Mouse (Mus musculus): ENCODE data around the gene Adamts13. TPM values are rescaled to one million over a fixed set of nuclear protein-coding genes. Genes with fewer than 3 reads are reported as not detected.

Gene Adamts13
- polyA plus RNA-seq, 1 experiment from 2014 or later, result not detected

- no peak overlapping the region for H3K9ac ChIP-seq
- no peak for ATAC-seq (ENCODE audit: low FRiP score)
- WGBS, result 86% methylated on average over 5 of the region's 5 CpGs
Measured at GRCm38 (mm10) chr2:26984640-26985039, 11.4 kb downstream of the Adamts13 start.

GRCm38 (mm10) chr2:26993936-26994335 is 20.7 kb downstream of the Adamts13 start:
- Histone ChIP-seq H3K9ac (no peak overlapping the region), H3K9me3 (no peaks in the 10 kb centered on the region), H3K27me3 (no peaks in the 10 kb centered on the region), H3K36me3 (replicated peaks) (no peaks in the 10 kb centered on the region), H3K4me1 (no peaks in the 10 kb centered on the region), H3K27ac (no peak overlapping the region), H3K4me2 (no peak overlapping the region), H3K4me3 (replicated peaks) (no peak overlapping the region)
- WGBS, result 84% methylated on average over 3 of the region's 3 CpGs
- no peak for ATAC-seq (ENCODE audit: low FRiP score)

More at GRCm38 (mm10) chr2:26984640-26985039, 11.4 kb downstream of the Adamts13 start:
- Histone ChIP-seq H3K27me3 (0 out of 2 replicates have a peak, but pooled peaks cover 3% of the 10 kb centered on the region), H3K9me3 (no peaks in the 10 kb centered on the region), H3K4me3 (replicated peaks) (no peak overlapping the region), H3K27ac (no peak overlapping the region), H3K4me1 (no peaks in the 10 kb centered on the region), H3K36me3 (replicated peaks) (no peaks in the 10 kb centered on the region), H3K4me2 (no peak overlapping the region)

GRCm38 (mm10) chr2:26997498-26997897 is 24.3 kb downstream of the Adamts13 start:
- no peak overlapping the region for H3K27ac ChIP-seq
- H3K4me3 ChIP-seq (replicated peaks), result no peak overlapping the region
- H3K9me3 ChIP-seq, result no peaks in the 10 kb centered on the region
- H3K9ac ChIP-seq, result no peak overlapping the region
- H3K36me3 ChIP-seq (replicated peaks), result no peaks in the 10 kb centered on the region
- H3K4me1 ChIP-seq, result no peaks in the 10 kb centered on the region
- H3K4me2 ChIP-seq, result no peak overlapping the region
- ATAC-seq (ENCODE audit: low FRiP score), result no peak
- WGBS, result 85% methylated on average over 1 of the region's 1 CpGs
- H3K27me3 ChIP-seq, result no peaks in the 10 kb centered on the region

- H3K27ac ChIP-seq, result no peak overlapping the region
- H3K36me3 ChIP-seq (replicated peaks), result no peaks in the 10 kb centered on the region
- H3K9ac ChIP-seq, result no peak overlapping the region
- no peaks in the 10 kb centered on the region for H3K9me3 ChIP-seq
- WGBS, result 94% methylated on average over 7 of the region's 7 CpGs
- no peak overlapping the region for H3K4me3 ChIP-seq (replicated peaks)
- no peaks in the 10 kb centered on the region for H3K27me3 ChIP-seq
- no peaks in the 10 kb centered on the region for H3K4me1 ChIP-seq
- no peak for ATAC-seq (ENCODE audit: low FRiP score)
- no peak overlapping the region for H3K4me2 ChIP-seq
Measured at GRCm38 (mm10) chr2:26997993-26998392, 24.8 kb downstream of the Adamts13 start.

- no peak overlapping the region for H3K4me3 ChIP-seq (replicated peaks)
- H3K9ac ChIP-seq, result no peak overlapping the region
- no peaks in the 10 kb centered on the region for H3K9me3 ChIP-seq
- no peaks in the 10 kb centered on the region for H3K36me3 ChIP-seq (replicated peaks)
- 0 out of 2 replicates have a peak, but pooled peaks cover 3% of the 10 kb centered on the region for H3K27me3 ChIP-seq
- H3K27ac ChIP-seq, result no peak overlapping the region
- WGBS, result 70% methylated on average over 4 of the region's 4 CpGs
- H3K4me2 ChIP-seq, result no peak overlapping the region
- peaks cover 17% of the 10 kb centered on the region for H3K4me1 ChIP-seq
- ATAC-seq (ENCODE audit: low FRiP score), result no peak
Measured at GRCm38 (mm10) chr2:27006255-27006654, 33.0 kb downstream of the Adamts13 start.

- Histone ChIP-seq H3K9ac (no peak overlapping the region), H3K4me2 (no peak overlapping the region), H3K36me3 (replicated peaks) (no peaks in the 10 kb centered on the region), H3K9me3 (no peaks in the 10 kb centered on the region), H3K4me3 (replicated peaks) (no peak overlapping the region), H3K27ac (no peak overlapping the region), H3K27me3 (0 out of 2 replicates have a peak, but pooled peaks cover 3% of the 10 kb centered on the region), H3K4me1 (peaks cover 25% of the 10 kb centered on the region)
- ATAC-seq (ENCODE audit: low FRiP score), result no peak
- WGBS, result 70% methylated on average over 7 of the region's 7 CpGs
Measured at GRCm38 (mm10) chr2:27007701-27008100, 34.5 kb downstream of the Adamts13 start.

- H3K4me2 ChIP-seq, result peak within 1 kb of the TSS; percentile 90
- ATAC-seq (ENCODE audit: low FRiP score), result peak; percentile 97
Measured at GRCm38 (mm10) chr2:27009714-27010244, 36.6 kb downstream of the Adamts13 start, which contains the start of gene Cacfd1. TSS of gene Cacfd1 (plus strand) at chr2:27009926.

GRCm38 (mm10) chr2:27017802-27018201 is 44.6 kb downstream of the Adamts13 start:
- WGBS, result 57% methylated on average over 5 of the region's 5 CpGs
- Histone ChIP-seq H3K36me3 (replicated peaks) (peaks cover 70% of the 10 kb centered on the region), H3K9me3 (no peaks in the 10 kb centered on the region), H3K27ac (no peak overlapping the region), H3K4me3 (replicated peaks) (no peak overlapping the region), H3K4me2 (no peak overlapping the region), H3K27me3 (no peaks in the 10 kb centered on the region), H3K9ac (no peak overlapping the region), H3K4me1 (no peaks in the 10 kb centered on the region)
- peak; percentile 65 for ATAC-seq (ENCODE audit: low FRiP score)

More at GRCm38 (mm10) chr2:27009714-27010244, 36.6 kb downstream of the Adamts13 start, which contains the start of gene Cacfd1:
- Histone ChIP-seq H3K4me1 (peaks cover 25% of the 10 kb centered on the region), H3K36me3 (replicated peaks) (peaks cover 16% of the 10 kb centered on the region), H3K27me3 (0 out of 2 replicates have a peak, but pooled peaks cover 3% of the 10 kb centered on the region), H3K9ac (peak within 1 kb of the TSS; percentile 96), H3K9me3 (no peaks in the 10 kb centered on the region), H3K4me3 (replicated peaks) (peak within 1 kb of the TSS; percentile 83), H3K27ac (peak within 1 kb of the TSS; percentile 84)
- under 1% methylated on average over 43 of the region's 43 CpGs for WGBS

GRCm38 (mm10) chr2:27019530-27019929 is 46.3 kb downstream of the Adamts13 start:
- H3K9ac ChIP-seq, result no peak overlapping the region
- no peaks in the 10 kb centered on the region for H3K27me3 ChIP-seq
- H3K9me3 ChIP-seq, result no peaks in the 10 kb centered on the region
- no peak overlapping the region for H3K4me3 ChIP-seq (replicated peaks)
- H3K36me3 ChIP-seq (replicated peaks), result peaks cover 56% of the 10 kb centered on the region
- no peak overlapping the region for H3K27ac ChIP-seq
- ATAC-seq (ENCODE audit: low FRiP score), result no peak
- H3K4me1 ChIP-seq, result no peaks in the 10 kb centered on the region; the same call in 1 of the 2 replicates
- WGBS, result 87% methylated on average over 2 of the region's 2 CpGs
- no peak overlapping the region for H3K4me2 ChIP-seq

GRCm38 (mm10) chr2:27021103-27021502 is 47.9 kb downstream of the Adamts13 start:
- Histone ChIP-seq H3K27ac (no peak overlapping the region), H3K36me3 (replicated peaks) (peaks cover 40% of the 10 kb centered on the region), H3K4me3 (replicated peaks) (no peak overlapping the region), H3K9ac (no peak overlapping the region), H3K4me2 (no peak overlapping the region), H3K4me1 (no peaks in the 10 kb centered on the region; the same call in 1 of the 2 replicates), H3K9me3 (no peaks in the 10 kb centered on the region), H3K27me3 (no peaks in the 10 kb centered on the region)
- 100% methylated on average over 1 of the region's 1 CpGs for WGBS
- no peak for ATAC-seq (ENCODE audit: low FRiP score)

GRCm38 (mm10) chr2:27022612-27023011 is 49.4 kb downstream of the Adamts13 start:
- ATAC-seq (ENCODE audit: low FRiP score), result no peak
- WGBS, result 89% methylated on average over 6 of the region's 6 CpGs

GRCm38 (mm10) chr2:27024136-27024535 is 50.9 kb downstream of the Adamts13 start:
- no peak overlapping the region for H3K9ac ChIP-seq
- no peaks in the 10 kb centered on the region for H3K9me3 ChIP-seq
- ATAC-seq (ENCODE audit: low FRiP score), result no peak
- 88% methylated on average over 14 of the region's 14 CpGs for whole genome bisulfite sequencing
- peaks cover 13% of the 10 kb centered on the region for H3K27me3 ChIP-seq
- H3K36me3 ChIP-seq (replicated peaks), result peaks cover 10% of the 10 kb centered on the region
- no peak overlapping the region for H3K27ac ChIP-seq
- H3K4me1 ChIP-seq, result peaks cover 10% of the 10 kb centered on the region
- no peak overlapping the region for H3K4me3 ChIP-seq (replicated peaks)
- no peak overlapping the region for H3K4me2 ChIP-seq

More at GRCm38 (mm10) chr2:27022612-27023011, 49.4 kb downstream of the Adamts13 start:
- Histone ChIP-seq H3K9me3 (no peaks in the 10 kb centered on the region), H3K27me3 (peaks cover 4% of the 10 kb centered on the region; the same call in 1 of the 2 replicates), H3K4me2 (no peak overlapping the region), H3K36me3 (replicated peaks) (peaks cover 25% of the 10 kb centered on the region), H3K9ac (no peak overlapping the region), H3K27ac (no peak overlapping the region), H3K4me3 (replicated peaks) (no peak overlapping the region), H3K4me1 (peaks cover 4% of the 10 kb centered on the region)

GRCm38 (mm10) chr2:27025545-27025944 is 52.3 kb downstream of the Adamts13 start:
- Histone ChIP-seq H3K36me3 (replicated peaks) (no peaks in the 10 kb centered on the region), H3K27ac (no peak overlapping the region), H3K4me1 (peaks cover 10% of the 10 kb centered on the region), H3K9ac (no peak overlapping the region), H3K4me2 (no peak overlapping the region), H3K4me3 (replicated peaks) (no peak overlapping the region), H3K9me3 (no peaks in the 10 kb centered on the region), H3K27me3 (peaks cover 18% of the 10 kb centered on the region)
- ATAC-seq (ENCODE audit: low FRiP score), result no peak
- WGBS, result 93% methylated on average over 3 of the region's 3 CpGs

All from forebrain, embryonic 12.5 days (tissue).